Mouse (Mus musculus): ENCODE measurements around the gene Hipk1. TPM values are rescaled to one million over a fixed set of nuclear protein-coding genes. Genes with fewer than 3 reads are reported as not detected.
A peak's percentile ranks its signal among the peaks of the same experiment; 100 is the strongest.

The Hipk1 gene
- polyA plus RNA-seq, 1 experiment from 2014 or later: 14.4 TPM

DNA sequence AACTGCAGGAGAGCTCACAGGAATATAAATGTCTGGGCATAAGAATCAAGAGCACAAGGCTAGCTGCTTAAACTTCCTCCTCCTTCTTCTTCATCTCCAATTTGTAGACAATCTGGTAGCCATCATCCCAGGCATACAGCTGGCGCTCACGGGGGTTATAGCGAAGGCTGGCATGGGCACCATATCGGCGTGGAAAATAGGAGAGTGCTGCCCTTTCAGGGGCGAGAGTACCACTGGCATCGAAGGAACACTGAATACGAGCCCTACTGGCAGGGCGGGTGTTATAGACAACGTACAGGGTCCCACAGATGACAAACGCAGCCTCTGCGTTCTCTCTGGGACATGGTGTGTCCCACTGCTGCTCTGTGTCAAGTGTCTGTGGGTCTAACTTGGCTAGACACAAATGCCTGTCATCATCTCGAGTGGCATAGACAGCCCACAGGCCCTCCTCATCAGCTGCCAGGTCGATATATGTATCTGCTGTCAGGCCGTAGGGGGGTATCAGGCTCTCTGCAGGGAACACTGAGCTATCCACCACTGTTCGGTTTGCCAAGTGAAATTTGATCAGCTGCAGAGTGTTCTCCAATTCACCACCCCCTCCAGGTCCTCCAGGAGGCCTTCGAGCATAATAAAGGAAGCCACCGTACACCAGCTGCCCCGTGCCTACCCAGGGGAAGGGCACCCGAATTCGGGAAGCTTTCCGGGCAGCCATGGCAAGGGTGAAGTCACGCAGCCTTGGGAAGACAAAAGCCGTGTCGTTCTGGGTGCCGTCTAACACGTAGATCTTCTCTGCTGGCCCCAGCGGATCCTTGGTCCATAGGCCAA lies 55.4 kb downstream of the Hipk1 start:
- Histone ChIP-seq H3K36me3 (ENCODE audit: control insufficient read depth, insufficient read depth, low read length) (no peaks in the 10 kb centered on the region), H3K9me3 (ENCODE audit: control insufficient read depth, low read length) (no peaks in the 10 kb centered on the region), H3K9ac (ENCODE audit: low read length) (peak overlapping the region; percentile 49), H3K4me1 (replicated peaks; ENCODE audit: control insufficient read depth, insufficient read depth, low read length) (peaks cover 43% of the 10 kb centered on the region), H3K27me3 (replicated peaks; ENCODE audit: control insufficient read depth, insufficient read depth, low read length) (no peaks in the 10 kb centered on the region), H3K4me3 (ENCODE audit: low read depth, low read length) (peak overlapping the region; percentile 37), H3K4me2 (ENCODE audit: low read length) (peak overlapping the region; percentile 69), H3K27ac (ENCODE audit: low read depth) (peak overlapping the region; percentile 98)
- DNase-seq (ENCODE audit: low spot score): no peak
- no peak for ATAC-seq (replicated peaks; ENCODE audit: low FRiP score, low TSS enrichment, low read depth)
- WGBS: 60% methylated on average over 28 of the region's 28 CpGs

GRCm38 (mm10) chr3:103734696-103735519 lies 56.5 kb downstream of the Hipk1 start:
- Histone ChIP-seq H3K9ac (ENCODE audit: low read length) (peak overlapping the region; percentile 41; the same call in 1 of the 2 replicates), H3K4me3 (ENCODE audit: low read depth, low read length) (peak overlapping the region; percentile 7; the same call in 1 of the 2 replicates), H3K9me3 (ENCODE audit: control insufficient read depth, low read length) (no peaks in the 10 kb centered on the region), H3K4me2 (ENCODE audit: low read length) (peak overlapping the region; percentile 69), H3K27me3 (replicated peaks; ENCODE audit: control insufficient read depth, insufficient read depth, low read length) (no peaks in the 10 kb centered on the region), H3K36me3 (ENCODE audit: control insufficient read depth, insufficient read depth, low read length) (no peaks in the 10 kb centered on the region), H3K4me1 (replicated peaks; ENCODE audit: control insufficient read depth, insufficient read depth, low read length) (peaks cover 40% of the 10 kb centered on the region), H3K27ac (ENCODE audit: low read depth) (peak overlapping the region; percentile 98)
- WGBS: 12% methylated on average over 11 of the region's 11 CpGs
- peak; percentile 62 for DNase-seq (ENCODE audit: low spot score)
- ATAC-seq (replicated peaks; ENCODE audit: low FRiP score, low TSS enrichment, low read depth): no peak

- ATAC-seq (replicated peaks; ENCODE audit: low FRiP score, low TSS enrichment, low read depth): no peak
- H3K9ac ChIP-seq (ENCODE audit: low read length): peak overlapping the region; percentile 25
- peaks cover 39% of the 10 kb centered on the region for H3K4me1 ChIP-seq (replicated peaks; ENCODE audit: control insufficient read depth, insufficient read depth, low read length)
These were observed 57.3 kb downstream of the Hipk1 start for GRCm38 (mm10) chr3:103733799-103734695.

GRCm38 (mm10) chr3:103733176-103733575 lies 58.2 kb downstream of the Hipk1 start:
- Histone ChIP-seq H3K9ac (ENCODE audit: low read length) (no peak overlapping the region), H3K4me2 (ENCODE audit: low read length) (no peak overlapping the region), H3K9me3 (ENCODE audit: control insufficient read depth, low read length) (no peaks in the 10 kb centered on the region), H3K4me3 (ENCODE audit: low read depth, low read length) (no peak overlapping the region), H3K4me1 (replicated peaks; ENCODE audit: control insufficient read depth, insufficient read depth, low read length) (peaks cover 35% of the 10 kb centered on the region), H3K27ac (ENCODE audit: low read depth) (no peak overlapping the region), H3K27me3 (replicated peaks; ENCODE audit: control insufficient read depth, insufficient read depth, low read length) (no peaks in the 10 kb centered on the region), H3K36me3 (ENCODE audit: control insufficient read depth, insufficient read depth, low read length) (no peaks in the 10 kb centered on the region)
- ATAC-seq (replicated peaks; ENCODE audit: low FRiP score, low TSS enrichment, low read depth): no peak
- 29% methylated on average over 2 of the region's 2 CpGs for WGBS
- DNase-seq (ENCODE audit: low spot score): no peak

More at GRCm38 (mm10) chr3:103733799-103734695, 57.3 kb downstream of the Hipk1 start:
- peak; percentile 60 for DNase-seq (ENCODE audit: low spot score)
- H3K4me2 ChIP-seq (ENCODE audit: low read length): peak overlapping the region; percentile 69
- no peaks in the 10 kb centered on the region for H3K36me3 ChIP-seq (ENCODE audit: control insufficient read depth, insufficient read depth, low read length)
- H3K9me3 ChIP-seq (ENCODE audit: control insufficient read depth, low read length): no peaks in the 10 kb centered on the region
- WGBS: 47% methylated on average over 18 of the region's 19 CpGs
- H3K27me3 ChIP-seq (replicated peaks; ENCODE audit: control insufficient read depth, insufficient read depth, low read length): no peaks in the 10 kb centered on the region
- H3K27ac ChIP-seq (ENCODE audit: low read depth): peak overlapping the region; percentile 98
- H3K4me3 ChIP-seq (ENCODE audit: low read depth, low read length): peak overlapping the region; percentile 7; the same call in 1 of the 2 replicates

DNA sequence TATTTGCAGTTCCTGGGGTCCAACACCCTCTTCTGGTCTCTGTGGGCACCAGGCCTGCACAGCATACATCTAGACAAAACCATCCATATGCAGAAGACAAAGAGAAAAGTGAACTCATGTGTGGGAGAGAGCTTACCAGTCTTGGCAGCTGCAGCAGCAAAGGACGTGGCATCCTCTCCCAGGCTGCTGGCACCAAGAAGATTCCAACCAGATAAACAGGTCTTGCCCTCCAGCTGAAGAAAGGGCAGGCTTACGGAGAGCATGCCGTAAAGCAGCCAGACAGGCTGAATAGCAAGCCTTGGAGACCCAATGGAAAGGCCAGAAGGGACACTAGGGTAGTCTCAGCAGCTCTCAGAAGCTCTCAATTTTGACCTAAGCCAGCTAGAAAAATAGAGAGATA lies 59.2 kb downstream of the Hipk1 start:
- Histone ChIP-seq H3K27me3 (replicated peaks; ENCODE audit: control insufficient read depth, insufficient read depth, low read length) (no peaks in the 10 kb centered on the region), H3K4me2 (ENCODE audit: low read length) (no peak overlapping the region), H3K27ac (ENCODE audit: low read depth) (no peak overlapping the region), H3K4me1 (replicated peaks; ENCODE audit: control insufficient read depth, insufficient read depth, low read length) (peaks cover 31% of the 10 kb centered on the region), H3K9ac (ENCODE audit: low read length) (no peak overlapping the region), H3K36me3 (ENCODE audit: control insufficient read depth, insufficient read depth, low read length) (no peaks in the 10 kb centered on the region), H3K9me3 (ENCODE audit: control insufficient read depth, low read length) (no peaks in the 10 kb centered on the region), H3K4me3 (ENCODE audit: low read depth, low read length) (no peak overlapping the region)
- DNase-seq (ENCODE audit: low spot score): no peak
- WGBS: 81% methylated on average over 3 of the region's 3 CpGs
- ATAC-seq (replicated peaks; ENCODE audit: low FRiP score, low TSS enrichment, low read depth): no peak

DNA sequence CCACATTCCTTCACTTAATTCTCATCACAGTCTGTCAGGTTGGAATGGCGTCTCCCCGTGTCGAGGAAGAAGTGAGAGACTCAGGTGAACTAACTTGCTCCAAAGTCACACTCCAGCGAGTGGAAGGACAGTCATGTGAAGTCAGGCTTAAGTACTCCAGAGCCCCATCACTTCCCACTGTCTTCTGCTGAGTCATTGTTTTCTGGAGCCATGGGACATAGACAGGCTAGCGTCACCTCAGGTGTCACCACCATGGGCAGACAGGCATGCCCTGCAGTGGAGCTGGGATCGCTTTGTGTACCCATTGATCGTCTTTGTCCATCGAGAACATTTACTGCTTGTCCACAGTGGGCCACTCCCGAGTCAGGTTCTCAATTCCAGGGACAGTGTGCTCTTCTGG lies 61.5 kb downstream of the Hipk1 start:
- no peak for DNase-seq (ENCODE audit: low spot score)
- ATAC-seq (replicated peaks; ENCODE audit: low FRiP score, low TSS enrichment, low read depth): no peak
- peaks cover 14% of the 10 kb centered on the region for H3K4me1 ChIP-seq (replicated peaks; ENCODE audit: control insufficient read depth, insufficient read depth, low read length)

GRCm38 (mm10) chr3:103727813-103728326 lies 63.5 kb downstream of the Hipk1 start:
- Histone ChIP-seq H3K9ac (ENCODE audit: low read length) (no peak overlapping the region), H3K27me3 (replicated peaks; ENCODE audit: control insufficient read depth, insufficient read depth, low read length) (no peaks in the 10 kb centered on the region), H3K4me1 (replicated peaks; ENCODE audit: control insufficient read depth, insufficient read depth, low read length) (no peaks in the 10 kb centered on the region), H3K4me2 (ENCODE audit: low read length) (no peak overlapping the region), H3K4me3 (ENCODE audit: low read depth, low read length) (no peak overlapping the region), H3K9me3 (ENCODE audit: control insufficient read depth, low read length) (no peaks in the 10 kb centered on the region), H3K27ac (ENCODE audit: low read depth) (no peak overlapping the region), H3K36me3 (ENCODE audit: control insufficient read depth, insufficient read depth, low read length) (no peaks in the 10 kb centered on the region)
- DNase-seq (ENCODE audit: low spot score) (no peak), ATAC-seq (replicated peaks; ENCODE audit: low FRiP score, low TSS enrichment, low read depth) (no peak)
- WGBS: 40% methylated on average over 2 of the region's 2 CpGs

More for the DNA sequence above, 61.5 kb downstream of the Hipk1 start:
- Histone ChIP-seq H3K27ac (ENCODE audit: low read depth) (no peak overlapping the region), H3K27me3 (replicated peaks; ENCODE audit: control insufficient read depth, insufficient read depth, low read length) (no peaks in the 10 kb centered on the region), H3K4me2 (ENCODE audit: low read length) (no peak overlapping the region), H3K4me3 (ENCODE audit: low read depth, low read length) (no peak overlapping the region), H3K36me3 (ENCODE audit: control insufficient read depth, insufficient read depth, low read length) (no peaks in the 10 kb centered on the region), H3K9ac (ENCODE audit: low read length) (no peak overlapping the region), H3K9me3 (ENCODE audit: control insufficient read depth, low read length) (no peaks in the 10 kb centered on the region)
- 90% methylated on average over 9 of the region's 9 CpGs for WGBS

DNA sequence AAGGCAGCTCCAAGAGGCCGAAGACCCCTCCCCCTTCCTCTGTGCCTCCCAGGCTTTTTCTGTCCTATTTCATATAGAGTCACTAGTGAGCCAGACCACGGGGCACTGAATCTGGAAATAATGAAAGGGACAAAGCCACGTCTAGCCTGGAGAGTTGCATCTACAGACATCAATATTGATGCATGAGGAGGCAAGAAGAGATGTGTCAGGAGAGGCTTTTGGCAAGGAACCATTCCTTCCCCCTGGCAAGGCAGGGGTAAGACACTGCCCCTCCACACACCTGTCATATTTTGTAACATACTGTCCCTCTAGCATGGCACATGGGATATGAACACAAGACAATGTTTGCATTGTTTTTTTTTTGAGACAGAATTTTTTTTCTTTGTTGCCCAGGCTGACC lies 64.7 kb downstream of the Hipk1 start:
- Histone ChIP-seq H3K4me3 (ENCODE audit: low read depth, low read length) (no peak overlapping the region), H3K4me2 (ENCODE audit: low read length) (no peak overlapping the region), H3K9ac (ENCODE audit: low read length) (no peak overlapping the region), H3K27ac (ENCODE audit: low read depth) (no peak overlapping the region), H3K9me3 (ENCODE audit: control insufficient read depth, low read length) (no peaks in the 10 kb centered on the region), H3K4me1 (replicated peaks; ENCODE audit: control insufficient read depth, insufficient read depth, low read length) (no peaks in the 10 kb centered on the region), H3K27me3 (replicated peaks; ENCODE audit: control insufficient read depth, insufficient read depth, low read length) (no peaks in the 10 kb centered on the region), H3K36me3 (ENCODE audit: control insufficient read depth, insufficient read depth, low read length) (no peaks in the 10 kb centered on the region)
- ATAC-seq (replicated peaks; ENCODE audit: low FRiP score, low TSS enrichment, low read depth) (no peak), DNase-seq (ENCODE audit: low spot score) (no peak)
- 70% methylated on average over 3 of the region's 3 CpGs for WGBS

All from intestine, embryonic 14.5 days (tissue).